Mouse (Mus musculus): ENCODE measurements around the gene Tor1a.

Gene Tor1a

GRCm38 (mm10) chr2:30967352-30968327 lies at the start of gene Tor1a:
Tor1a (minus strand) TSS chr2:30967933.
- peak; percentile 87 for DNase-seq (ENCODE audit: low spot score)

DNA sequence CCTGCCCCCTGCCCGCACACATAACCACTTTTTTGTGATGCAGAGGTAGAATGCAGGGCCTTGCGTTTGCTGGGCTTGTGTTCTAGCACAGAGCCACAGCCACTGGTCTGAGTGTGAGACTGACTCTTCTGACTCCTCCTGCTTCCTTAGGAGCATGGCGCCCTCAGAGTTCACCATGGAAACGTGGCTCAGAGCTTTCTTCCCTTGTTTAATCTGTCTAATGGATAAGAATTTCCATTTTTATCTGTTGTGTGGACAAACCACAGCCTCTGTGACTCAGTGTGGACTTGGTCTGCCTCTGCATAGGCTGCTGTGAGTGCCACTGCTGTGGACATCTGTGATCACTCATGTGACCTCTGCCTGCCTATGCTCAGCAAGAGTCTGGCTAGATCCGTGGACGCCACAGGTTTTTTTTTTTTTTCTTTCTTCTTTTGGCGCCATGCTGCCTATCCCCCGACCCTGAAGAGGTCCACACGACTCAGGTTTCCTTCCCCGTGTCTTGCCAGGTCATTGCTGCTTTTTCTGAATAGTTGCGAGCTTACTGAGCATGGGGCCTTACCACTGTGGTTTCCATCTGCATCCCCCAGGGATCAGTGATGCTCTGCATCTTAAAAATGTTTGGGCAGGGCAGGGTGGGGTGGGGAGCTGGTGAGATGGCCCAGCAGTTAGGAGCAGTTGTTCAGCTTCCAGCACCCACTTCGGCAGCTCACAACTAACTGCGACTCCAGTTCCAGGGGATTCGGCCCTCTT lies 45.8 kb upstream of the Tor1a start:
- no peak for DNase-seq (ENCODE audit: low spot score)

DNA sequence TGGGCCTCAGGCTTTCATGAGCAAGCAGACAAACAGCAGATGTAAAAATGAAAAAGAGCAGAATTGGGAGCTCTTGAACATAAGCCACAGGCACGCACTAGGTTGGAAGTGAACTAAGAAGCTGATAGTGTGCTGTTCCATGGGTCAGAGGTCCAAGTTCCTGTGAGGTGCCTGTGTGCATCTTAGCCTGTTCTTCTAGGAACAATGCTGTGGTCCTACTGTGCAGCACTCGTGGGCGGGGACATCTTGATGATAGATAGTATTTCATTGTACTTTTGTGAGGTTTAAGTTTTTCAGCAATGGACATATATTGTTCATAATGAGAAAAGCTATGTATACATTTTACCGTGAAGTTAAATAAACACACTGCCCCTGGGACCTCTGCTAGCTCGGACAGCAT lies 39.5 kb upstream of the Tor1a start:
- no peak for DNase-seq (ENCODE audit: low spot score)

GRCm38 (mm10) chr2:31006434-31006833 lies 38.7 kb upstream of the Tor1a start:
- no peak for DNase-seq (ENCODE audit: low spot score)

DNA sequence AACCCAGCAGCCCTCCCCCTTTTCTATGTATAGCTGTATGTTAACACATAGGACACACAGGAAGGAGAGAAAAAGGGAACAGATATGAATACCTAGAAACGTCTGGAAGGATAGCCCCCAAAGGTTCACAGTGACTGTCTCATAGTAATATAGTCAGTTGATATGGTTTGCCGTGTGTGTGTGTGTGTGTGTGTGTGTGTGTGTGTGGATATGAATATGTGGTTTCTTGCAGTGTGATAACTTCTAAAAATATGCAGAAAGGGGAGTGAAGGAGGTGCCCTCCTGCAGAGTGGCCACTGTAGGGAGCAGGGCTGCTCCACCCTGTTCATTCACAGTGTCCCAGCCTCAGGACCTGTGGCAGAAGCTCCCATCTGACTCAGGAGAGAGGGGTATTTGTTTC lies 37.7 kb upstream of the Tor1a start:
- DNase-seq (ENCODE audit: low spot score), result no peak

- no peak for DNase-seq (ENCODE audit: low spot score)
Measured at GRCm38 (mm10) chr2:31002857-31003256, 35.1 kb upstream of the Tor1a start.

GRCm38 (mm10) chr2:30998443-30999260 lies 30.9 kb upstream of the Tor1a start:
- DNase-seq (ENCODE audit: low spot score), result no peak

GRCm38 (mm10) chr2:30995432-30995996 lies 27.8 kb upstream of the Tor1a start:
- peak; percentile 76 for DNase-seq (ENCODE audit: low spot score)

- no peak for DNase-seq (ENCODE audit: low spot score)
Measured at GRCm38 (mm10) chr2:30994853-30995252, 27.1 kb upstream of the Tor1a start.

- no peak for DNase-seq (ENCODE audit: low spot score)
Measured at GRCm38 (mm10) chr2:30990221-30990620, 22.5 kb upstream of the Tor1a start.

GRCm38 (mm10) chr2:30985111-30986020 lies 17.6 kb upstream of the Tor1a start:
- peak; percentile 78 for DNase-seq (ENCODE audit: low spot score)

DNA sequence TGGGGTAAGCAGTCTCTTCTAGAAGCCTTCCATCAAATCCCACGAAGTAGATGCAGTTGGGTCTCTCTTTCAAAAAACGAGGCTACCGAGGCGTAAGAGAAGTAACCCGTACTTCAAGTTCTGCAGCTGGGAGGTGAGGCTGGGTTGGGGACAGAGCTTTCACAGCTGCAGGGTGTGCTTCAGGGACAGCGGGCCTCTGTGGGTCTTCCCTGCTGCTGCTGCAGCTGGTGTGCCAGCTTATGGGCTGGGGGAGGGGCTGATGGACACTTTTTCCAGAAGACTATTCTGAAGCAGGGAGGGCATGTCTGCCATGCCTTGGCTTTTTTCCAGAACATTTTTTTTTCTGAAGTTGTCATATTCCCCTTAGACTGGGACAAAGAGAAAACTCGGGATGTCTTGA lies 15.3 kb upstream of the Tor1a start:
- no peak for DNase-seq (ENCODE audit: low spot score)

DNA sequence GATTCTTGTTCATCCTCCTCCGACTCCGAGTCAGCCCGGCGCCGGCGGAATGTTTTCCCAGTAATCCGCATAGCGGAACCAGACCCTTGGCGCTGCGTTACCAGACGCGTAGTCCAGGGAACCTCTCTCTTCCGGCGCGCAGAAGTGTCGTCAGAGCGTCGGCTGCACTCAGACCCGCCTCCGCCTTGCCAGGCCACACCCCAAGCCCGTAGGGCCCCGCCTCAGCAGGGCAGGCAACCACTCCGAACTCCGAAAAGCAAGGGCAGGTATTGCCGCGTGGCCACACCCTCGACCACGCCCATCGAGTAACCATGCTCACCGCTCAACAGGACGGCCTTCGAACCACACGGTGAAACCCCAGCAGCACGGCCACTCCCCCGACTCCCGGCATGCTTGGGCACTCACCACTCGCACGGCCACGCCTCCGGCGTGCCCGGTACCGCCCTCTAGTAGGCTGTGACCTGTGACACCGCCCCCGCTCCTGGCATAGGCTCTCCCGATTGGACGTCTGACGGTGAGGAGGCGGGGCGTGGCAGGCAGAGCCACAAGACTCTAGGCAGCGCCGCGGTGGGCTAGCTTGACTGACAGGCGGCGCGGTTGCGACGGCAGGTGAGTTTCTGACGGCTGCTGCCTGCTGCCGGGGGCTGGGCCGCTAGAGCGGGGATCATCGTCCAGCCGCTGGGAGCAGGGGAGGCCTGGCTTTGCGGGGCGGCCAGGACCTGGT lies 14.2 kb upstream of the Tor1a start, which contains the start of the genes BC005624 and Usp20:
TSS of gene BC005624 (minus strand) at position 412 of the 724 bp plus-strand sequence.
TSS of gene Usp20 (plus strand) at position 490 of the 724 bp plus-strand sequence.
- peak; percentile 100 for DNase-seq (ENCODE audit: low spot score)

DNA sequence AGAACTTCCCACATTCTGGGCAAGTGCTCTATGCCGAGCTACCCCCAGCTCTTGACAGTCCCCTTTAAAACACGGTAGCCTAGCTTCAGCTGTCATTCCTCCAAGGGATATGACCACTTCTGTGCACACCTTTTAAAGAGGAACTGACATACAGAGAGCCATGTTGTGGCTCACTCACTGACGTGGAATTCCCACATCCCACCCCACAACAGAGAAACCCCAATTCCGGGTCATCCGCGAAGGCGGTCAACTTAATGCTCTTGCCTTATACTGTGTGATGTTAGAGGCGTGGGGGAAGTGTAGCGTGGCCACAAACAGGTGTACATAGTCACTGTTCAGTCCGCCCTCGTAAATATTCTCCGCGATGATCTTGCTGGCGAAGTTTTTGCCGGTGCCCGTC lies 907 bp downstream of the Tor1a start:
- peak; percentile 28 for DNase-seq (ENCODE audit: low spot score)

DNA sequence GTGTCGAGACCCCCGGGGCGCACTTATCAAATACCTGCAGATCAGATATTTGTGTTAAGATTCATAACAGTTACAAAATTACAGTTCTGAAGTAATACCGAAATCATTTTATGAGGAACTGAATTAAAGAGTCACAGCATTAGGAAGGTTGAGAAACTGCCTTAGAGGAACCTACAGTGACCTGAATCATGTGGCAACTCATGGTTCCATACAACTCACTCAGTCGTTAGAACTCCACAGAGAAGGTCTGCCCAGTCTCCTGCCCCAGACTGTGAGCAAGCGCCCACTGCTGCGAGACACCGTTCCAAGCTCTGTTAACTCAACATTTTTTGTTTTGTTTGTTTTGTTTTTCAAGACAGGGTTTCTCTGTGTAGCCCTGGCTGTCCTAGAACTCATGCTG lies 2.1 kb downstream of the Tor1a start:
- no peak for DNase-seq (ENCODE audit: low spot score)

DNA sequence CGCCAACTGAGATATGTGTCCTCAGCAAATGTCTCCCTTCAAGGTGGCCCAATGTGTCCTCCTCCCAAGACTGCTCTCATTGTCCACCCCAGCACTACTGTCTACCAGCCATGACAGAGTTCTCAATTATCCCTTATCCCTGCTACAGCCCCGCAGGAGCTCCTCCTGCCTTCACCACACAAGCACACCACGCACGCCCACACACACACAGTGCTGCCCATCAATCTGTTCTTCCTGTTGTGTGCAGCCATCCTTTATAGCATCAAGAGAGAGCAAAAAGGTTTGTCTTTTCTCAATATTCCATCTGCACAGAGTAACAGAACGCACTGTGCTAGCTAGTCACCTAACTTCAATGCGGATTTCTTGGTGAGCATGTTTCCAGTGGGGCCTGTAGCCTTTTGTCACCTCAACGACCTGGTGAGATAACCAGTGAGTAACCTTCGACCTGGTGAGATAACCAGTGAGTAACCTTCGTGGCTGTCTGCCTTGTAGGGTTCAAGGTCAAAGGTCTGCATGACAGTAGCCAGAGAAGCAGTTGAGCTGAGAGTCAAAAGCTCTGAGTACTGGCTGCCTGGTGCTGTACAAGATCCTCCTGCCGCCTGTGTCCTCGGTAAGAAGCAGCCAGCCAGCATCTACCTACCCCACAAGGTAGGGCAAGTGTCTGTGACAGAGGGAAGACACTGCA lies 5.0 kb downstream of the Tor1a start:
- no peak for DNase-seq (ENCODE audit: low spot score)

DNA sequence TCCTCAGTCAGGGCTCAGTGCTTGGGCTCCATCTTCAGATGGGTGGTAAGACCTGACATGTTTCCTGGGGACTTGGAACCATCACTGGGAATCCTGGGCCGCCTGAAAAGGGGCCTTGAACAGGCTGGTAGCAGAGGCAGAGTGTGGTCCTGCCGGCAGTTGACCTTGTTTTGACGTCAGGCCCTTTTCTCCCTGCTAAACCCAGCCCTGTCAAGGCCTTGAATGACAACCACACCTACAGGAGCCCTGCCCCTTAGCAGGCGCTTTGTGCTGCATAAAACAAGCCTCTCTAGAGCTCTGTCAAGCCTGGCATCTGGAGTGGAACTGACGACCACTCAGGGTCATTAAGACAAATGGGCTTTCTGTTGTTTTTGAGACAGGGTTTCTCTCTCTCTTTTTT lies 7.9 kb downstream of the Tor1a start:
- DNase-seq (ENCODE audit: low spot score), result no peak

DNA sequence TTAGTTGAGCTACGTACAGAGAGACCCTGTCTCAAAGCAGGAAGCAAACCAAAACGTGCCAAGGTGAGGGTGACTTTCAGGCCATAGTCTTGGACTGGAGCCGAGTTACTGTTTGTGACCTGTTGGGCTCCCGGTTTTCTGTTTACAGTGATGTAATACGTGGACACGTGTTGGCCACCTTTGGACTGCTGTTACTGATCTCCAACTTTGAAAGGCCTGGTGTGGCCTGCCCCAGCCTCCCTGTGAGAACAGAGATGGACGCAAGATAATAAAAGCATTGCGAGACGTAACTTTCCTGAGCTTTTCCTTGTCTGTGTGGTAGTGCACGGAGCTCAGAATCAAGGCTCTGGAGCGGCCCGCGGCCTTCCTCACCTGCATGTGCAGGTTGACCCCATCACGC lies 9.0 kb downstream of the Tor1a start:
- DNase-seq (ENCODE audit: low spot score), result no peak

- DNase-seq (ENCODE audit: low spot score), result no peak
Measured at GRCm38 (mm10) chr2:30957511-30957910, 10.2 kb downstream of the Tor1a start.

All from adipocyte (in vitro differentiated cells).